Mouse (Mus musculus): ENCODE data around the gene Cd200. TPM values are rescaled to one million over a fixed set of nuclear protein-coding genes. Genes with fewer than 3 reads are reported as not detected.
"Not testable (repeated sequence)": the region's sequence is repeated elsewhere in the genome, so short reads cannot be mapped to it uniquely, and the experiment has no call there.

Gene Cd200
- polyA plus RNA-seq, 1 experiment from 2014 or later = 52.9 TPM

DNA sequence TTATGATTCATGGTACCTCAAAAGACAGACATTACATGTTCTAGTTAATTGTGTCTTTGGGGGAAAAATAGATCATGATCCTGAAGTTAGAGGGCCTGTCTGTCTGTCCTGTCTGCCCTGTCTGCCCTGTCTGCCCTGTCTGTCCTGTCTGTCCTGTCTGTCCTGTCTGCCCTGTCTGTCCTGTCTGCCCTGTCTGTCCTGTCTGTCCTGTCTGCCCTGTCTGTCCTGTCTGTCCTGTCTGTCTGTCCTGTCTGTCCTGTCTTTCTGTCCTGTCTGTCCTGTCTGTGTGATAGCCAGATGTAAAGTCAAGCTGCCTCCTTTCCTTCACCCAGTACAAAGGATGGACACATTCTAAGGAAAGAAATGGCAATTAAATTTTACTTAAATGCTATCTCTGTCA is 56.0 kb downstream of the Cd200 start:
- H3K4me3 ChIP-seq (ENCODE audit: low read depth, low read length) = no peak overlapping the region
- peak; percentile 56 for DNase-seq (ENCODE audit: low spot score)
- H3K4me2 ChIP-seq (replicated peaks; ENCODE audit: low read depth, low read length) = no peak overlapping the region
- H3K36me3 ChIP-seq (ENCODE audit: control insufficient read depth, insufficient read depth, low read length) = no peaks in the 10 kb centered on the region
- no peaks in the 10 kb centered on the region for H3K27me3 ChIP-seq (ENCODE audit: control insufficient read depth, insufficient read depth, low read length)
- ATAC-seq (ENCODE audit: low FRiP score) = peak; percentile 87
- H3K27ac ChIP-seq (ENCODE audit: low read depth, low read length) = no peak overlapping the region
- no peak overlapping the region for H3K9ac ChIP-seq (ENCODE audit: low read depth, low read length)
- no peaks in the 10 kb centered on the region for H3K4me1 ChIP-seq (replicated peaks; ENCODE audit: control insufficient read depth, insufficient read depth, low read length)
- H3K9me3 ChIP-seq (ENCODE audit: control insufficient read depth, low read length) = no peaks in the 10 kb centered on the region

DNA sequence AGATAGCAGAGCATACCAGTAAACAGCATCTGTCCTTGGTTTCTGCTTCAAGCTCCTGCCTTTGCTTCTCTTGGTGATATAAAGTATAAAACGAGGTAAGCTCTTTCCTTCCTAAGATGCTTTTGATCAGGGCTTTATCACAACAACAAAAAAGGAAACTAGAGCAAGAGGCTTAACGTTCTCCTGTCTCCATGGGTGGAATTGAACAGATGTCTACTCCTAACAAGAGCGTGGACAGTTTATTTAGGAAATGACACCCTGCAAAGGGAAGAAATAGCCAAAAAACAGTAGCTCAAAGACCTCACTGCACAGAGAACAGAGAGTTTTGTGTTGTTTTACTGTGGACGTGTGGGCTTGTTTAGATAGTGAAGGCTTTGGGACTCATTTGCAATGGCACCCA is 58.1 kb downstream of the Cd200 start:
- WGBS = 68% methylated on average over 4 of the region's 4 CpGs
- no peak overlapping the region for H3K27ac ChIP-seq (ENCODE audit: low read depth, low read length)
- ATAC-seq (ENCODE audit: low FRiP score) = no peak
- no peak overlapping the region for H3K4me3 ChIP-seq (ENCODE audit: low read depth, low read length)
- no peaks in the 10 kb centered on the region for H3K36me3 ChIP-seq (ENCODE audit: control insufficient read depth, insufficient read depth, low read length)
- no peaks in the 10 kb centered on the region for H3K27me3 ChIP-seq (ENCODE audit: control insufficient read depth, insufficient read depth, low read length)
- H3K4me1 ChIP-seq (replicated peaks; ENCODE audit: control insufficient read depth, insufficient read depth, low read length) = no peaks in the 10 kb centered on the region
- no peak overlapping the region for H3K9ac ChIP-seq (ENCODE audit: low read depth, low read length)
- DNase-seq (ENCODE audit: low spot score) = no peak
- H3K9me3 ChIP-seq (ENCODE audit: control insufficient read depth, low read length) = no peaks in the 10 kb centered on the region
- no peak overlapping the region for H3K4me2 ChIP-seq (replicated peaks; ENCODE audit: low read depth, low read length)

DNA sequence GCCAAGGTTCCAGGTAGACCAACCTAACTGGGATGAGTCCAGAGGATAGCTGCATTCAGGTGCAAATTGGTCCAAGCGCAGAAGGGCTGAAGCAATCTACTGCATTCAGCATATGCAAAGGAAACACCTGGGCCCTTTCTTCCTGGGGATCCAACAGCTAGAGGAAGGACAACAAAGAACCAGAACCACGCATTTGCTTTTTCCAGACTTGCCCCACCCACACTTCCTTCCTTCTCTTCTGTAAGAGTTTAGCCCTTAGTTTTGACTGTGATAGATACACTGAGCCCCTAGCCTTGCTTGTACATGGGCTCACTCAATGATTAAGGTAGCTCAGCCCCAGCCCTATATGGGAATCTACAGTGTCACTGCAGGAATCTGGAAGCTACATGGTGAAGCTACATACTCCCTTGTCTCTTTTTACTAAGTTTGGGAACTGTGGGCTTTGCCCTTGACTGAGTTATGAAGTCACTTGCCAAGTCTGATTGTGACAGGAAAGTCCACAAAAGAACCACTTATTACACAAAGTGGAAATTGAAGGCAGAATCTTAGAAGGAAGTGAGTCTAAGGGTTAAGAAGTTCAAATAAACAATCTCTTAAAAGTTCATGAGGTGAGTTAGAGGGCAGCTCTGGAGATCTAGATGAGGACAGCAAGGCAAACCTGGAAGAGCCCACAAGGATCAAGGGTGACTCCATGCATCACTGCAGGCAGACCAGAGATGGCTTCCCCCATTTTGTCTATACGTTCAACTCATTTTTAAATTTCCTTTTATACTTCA is 59.1 kb downstream of the Cd200 start:
- H3K9me3 ChIP-seq (ENCODE audit: control insufficient read depth, low read length) = no peaks in the 10 kb centered on the region
- H3K4me2 ChIP-seq (replicated peaks; ENCODE audit: low read depth, low read length) = no peak overlapping the region
- H3K27me3 ChIP-seq (ENCODE audit: control insufficient read depth, insufficient read depth, low read length) = no peaks in the 10 kb centered on the region
- H3K4me1 ChIP-seq (replicated peaks; ENCODE audit: control insufficient read depth, insufficient read depth, low read length) = no peaks in the 10 kb centered on the region
- ATAC-seq (ENCODE audit: low FRiP score) = no peak
- H3K27ac ChIP-seq (ENCODE audit: low read depth, low read length) = no peak overlapping the region
- no peak overlapping the region for H3K4me3 ChIP-seq (ENCODE audit: low read depth, low read length)
- 86% methylated on average over 3 of the region's 3 CpGs for WGBS
- DNase-seq (ENCODE audit: low spot score) = no peak
- H3K36me3 ChIP-seq (ENCODE audit: control insufficient read depth, insufficient read depth, low read length) = no peaks in the 10 kb centered on the region
- H3K9ac ChIP-seq (ENCODE audit: low read depth, low read length) = no peak overlapping the region

DNA sequence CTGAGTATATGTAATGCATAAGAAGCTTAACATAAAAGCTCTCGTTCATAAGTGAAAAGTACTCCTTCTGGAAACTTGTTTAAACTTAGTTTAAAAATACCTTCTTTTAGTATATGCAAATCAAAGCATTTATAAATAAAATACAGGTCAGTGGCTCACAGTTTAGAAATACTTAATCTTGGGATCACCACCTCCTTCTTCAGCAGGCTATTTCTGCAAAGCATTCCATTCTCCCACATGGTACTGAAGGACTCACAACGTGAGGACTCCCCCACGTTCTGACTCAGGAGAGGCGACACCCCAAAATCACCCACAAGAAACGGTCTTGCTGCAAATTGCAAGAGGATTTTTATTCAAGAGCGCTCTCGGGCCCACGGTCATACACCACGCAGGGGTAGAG is 60.6 kb downstream of the Cd200 start:
- not testable (repeated sequence) for H3K36me3 ChIP-seq (ENCODE audit: control insufficient read depth, insufficient read depth, low read length); H3K9ac ChIP-seq (ENCODE audit: low read depth, low read length); H3K4me1 ChIP-seq (replicated peaks; ENCODE audit: control insufficient read depth, insufficient read depth, low read length); H3K27me3 ChIP-seq (ENCODE audit: control insufficient read depth, insufficient read depth, low read length); DNase-seq (ENCODE audit: low spot score); H3K9me3 ChIP-seq (ENCODE audit: control insufficient read depth, low read length); H3K27ac ChIP-seq (ENCODE audit: low read depth, low read length); H3K4me3 ChIP-seq (ENCODE audit: low read depth, low read length); ATAC-seq (ENCODE audit: low FRiP score); H3K4me2 ChIP-seq (replicated peaks; ENCODE audit: low read depth, low read length)
- whole genome bisulfite sequencing = 89% methylated on average over 4 of the region's 9 CpGs

DNA sequence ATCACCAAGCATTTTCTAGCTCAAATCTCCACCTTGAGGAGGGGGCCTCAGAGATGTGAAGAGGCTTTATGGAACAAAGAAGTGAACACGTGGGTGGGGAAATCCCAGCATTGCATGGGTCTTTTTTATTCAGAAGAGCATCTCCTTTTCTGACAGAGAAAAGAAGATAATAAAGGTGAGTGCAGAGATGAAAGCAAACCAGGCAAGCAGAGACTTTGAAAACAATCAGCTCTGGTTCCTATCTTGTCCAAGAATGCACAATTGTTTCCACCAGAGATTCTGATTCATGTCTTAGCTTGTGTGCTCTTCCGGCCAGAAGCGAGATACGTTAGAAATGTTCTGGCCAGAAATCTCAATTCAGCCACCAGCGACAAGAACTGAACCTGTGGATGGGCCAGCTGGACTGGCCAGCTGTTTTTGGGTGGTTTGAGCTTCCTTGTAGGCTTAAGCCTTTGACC is 61.9 kb downstream of the Cd200 start:
- no peak for DNase-seq (ENCODE audit: low spot score)
- WGBS = 92% methylated on average over 5 of the region's 5 CpGs
- ATAC-seq (ENCODE audit: low FRiP score) = no peak

DNA sequence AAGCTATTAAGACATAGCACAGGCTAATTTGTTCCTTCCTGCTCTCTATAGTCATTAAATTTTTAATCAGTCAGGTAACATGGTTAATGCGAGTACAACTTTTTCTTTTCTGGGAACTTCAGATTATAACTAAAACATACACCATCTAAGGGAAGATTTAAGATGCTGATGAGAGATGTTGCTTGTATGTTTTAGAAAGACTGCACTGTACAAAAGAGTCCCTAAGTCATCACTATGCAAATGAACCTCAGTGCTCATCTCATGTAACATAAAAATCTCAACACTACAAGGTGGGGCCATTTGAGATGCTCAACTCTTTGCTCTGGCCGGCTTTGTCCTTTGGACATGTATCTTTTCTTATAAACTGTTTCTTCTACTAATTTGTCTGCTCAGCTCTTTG is 62.5 kb downstream of the Cd200 start:
- ATAC-seq (ENCODE audit: low FRiP score) (no peak), DNase-seq (ENCODE audit: low spot score) (no peak)
- no peaks in the 10 kb centered on the region for H3K27me3 ChIP-seq (ENCODE audit: control insufficient read depth, insufficient read depth, low read length)
- no peaks in the 10 kb centered on the region for H3K9me3 ChIP-seq (ENCODE audit: control insufficient read depth, low read length)
- no peak overlapping the region for H3K4me3 ChIP-seq (ENCODE audit: low read depth, low read length)
- 88% methylated on average over 2 of the region's 2 CpGs for WGBS
- H3K4me1 ChIP-seq (replicated peaks; ENCODE audit: control insufficient read depth, insufficient read depth, low read length) = no peaks in the 10 kb centered on the region
- H3K4me2 ChIP-seq (replicated peaks; ENCODE audit: low read depth, low read length) = no peak overlapping the region
- H3K27ac ChIP-seq (ENCODE audit: low read depth, low read length) = no peak overlapping the region
- H3K36me3 ChIP-seq (ENCODE audit: control insufficient read depth, insufficient read depth, low read length) = no peaks in the 10 kb centered on the region
- no peak overlapping the region for H3K9ac ChIP-seq (ENCODE audit: low read depth, low read length)

More for the DNA sequence above, 61.9 kb downstream of the Cd200 start:
- no peak overlapping the region for H3K9ac ChIP-seq (ENCODE audit: low read depth, low read length)
- no peak overlapping the region for H3K4me3 ChIP-seq (ENCODE audit: low read depth, low read length)
- H3K27me3 ChIP-seq (ENCODE audit: control insufficient read depth, insufficient read depth, low read length) = no peaks in the 10 kb centered on the region
- no peaks in the 10 kb centered on the region for H3K36me3 ChIP-seq (ENCODE audit: control insufficient read depth, insufficient read depth, low read length)
- no peaks in the 10 kb centered on the region for H3K4me1 ChIP-seq (replicated peaks; ENCODE audit: control insufficient read depth, insufficient read depth, low read length)
- H3K4me2 ChIP-seq (replicated peaks; ENCODE audit: low read depth, low read length) = no peak overlapping the region
- H3K9me3 ChIP-seq (ENCODE audit: control insufficient read depth, low read length) = no peaks in the 10 kb centered on the region
- H3K27ac ChIP-seq (ENCODE audit: low read depth, low read length) = no peak overlapping the region

DNA sequence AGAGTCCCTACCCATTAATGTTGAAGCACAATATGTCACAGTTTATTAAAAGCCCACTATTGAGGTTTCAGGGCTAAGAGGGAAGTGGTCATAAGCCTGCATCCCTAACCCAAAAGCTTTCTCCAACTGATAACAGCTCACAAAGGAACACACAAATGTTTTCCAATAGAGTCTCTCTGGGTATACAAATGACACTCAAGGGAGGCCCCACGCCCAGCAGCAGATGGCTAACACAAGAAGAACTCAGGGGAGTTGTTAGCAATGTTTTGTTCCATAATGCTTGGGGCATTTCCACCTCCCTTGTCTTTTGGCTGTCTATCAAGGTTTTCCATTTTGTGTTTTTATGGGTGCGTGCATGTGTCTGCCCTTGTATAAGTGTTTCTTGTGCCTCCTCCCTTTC is 64.0 kb downstream of the Cd200 start:
- H3K4me3 ChIP-seq (ENCODE audit: low read depth, low read length) = no peak overlapping the region
- no peaks in the 10 kb centered on the region for H3K27me3 ChIP-seq (ENCODE audit: control insufficient read depth, insufficient read depth, low read length)
- 70% methylated on average over 2 of the region's 2 CpGs for WGBS
- no peak overlapping the region for H3K27ac ChIP-seq (ENCODE audit: low read depth, low read length)
- ATAC-seq (ENCODE audit: low FRiP score) = no peak
- H3K4me2 ChIP-seq (replicated peaks; ENCODE audit: low read depth, low read length) = no peak overlapping the region
- H3K4me1 ChIP-seq (replicated peaks; ENCODE audit: control insufficient read depth, insufficient read depth, low read length) = no peaks in the 10 kb centered on the region
- no peak for DNase-seq (ENCODE audit: low spot score)
- no peaks in the 10 kb centered on the region for H3K36me3 ChIP-seq (ENCODE audit: control insufficient read depth, insufficient read depth, low read length)
- no peaks in the 10 kb centered on the region for H3K9me3 ChIP-seq (ENCODE audit: control insufficient read depth, low read length)
- H3K9ac ChIP-seq (ENCODE audit: low read depth, low read length) = no peak overlapping the region

DNA sequence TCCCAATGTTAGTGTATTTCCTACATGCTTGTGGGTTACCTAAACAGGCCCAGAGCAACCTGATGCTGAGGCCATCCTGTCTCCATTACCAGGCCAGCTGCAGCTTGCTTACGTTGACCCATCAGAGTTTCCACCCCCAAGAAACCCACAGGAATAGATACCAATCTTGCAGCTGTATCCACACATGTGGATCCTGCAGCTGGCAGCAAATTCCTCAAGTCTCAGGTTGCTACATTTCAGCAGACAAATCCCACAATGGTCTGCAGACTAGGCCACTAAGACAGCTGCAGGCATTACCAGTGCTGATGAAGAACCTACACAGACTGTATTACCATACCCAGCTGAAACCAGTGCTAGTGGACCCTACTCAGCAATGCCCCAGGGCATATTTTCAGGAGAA is 72.4 kb downstream of the Cd200 start:
- no peak overlapping the region for H3K4me2 ChIP-seq (replicated peaks; ENCODE audit: low read depth, low read length)
- 67% methylated on average over 1 of the region's 1 CpGs for WGBS
- no peaks in the 10 kb centered on the region for H3K27me3 ChIP-seq (ENCODE audit: control insufficient read depth, insufficient read depth, low read length)
- ATAC-seq (ENCODE audit: low FRiP score) (no peak), DNase-seq (ENCODE audit: low spot score) (no peak)
- H3K36me3 ChIP-seq (ENCODE audit: control insufficient read depth, insufficient read depth, low read length) = no peaks in the 10 kb centered on the region
- H3K9ac ChIP-seq (ENCODE audit: low read depth, low read length) = no peak overlapping the region
- no peak overlapping the region for H3K27ac ChIP-seq (ENCODE audit: low read depth, low read length)
- H3K4me1 ChIP-seq (replicated peaks; ENCODE audit: control insufficient read depth, insufficient read depth, low read length) = no peaks in the 10 kb centered on the region
- no peaks in the 10 kb centered on the region for H3K9me3 ChIP-seq (ENCODE audit: control insufficient read depth, low read length)
- no peak overlapping the region for H3K4me3 ChIP-seq (ENCODE audit: low read depth, low read length)

DNA sequence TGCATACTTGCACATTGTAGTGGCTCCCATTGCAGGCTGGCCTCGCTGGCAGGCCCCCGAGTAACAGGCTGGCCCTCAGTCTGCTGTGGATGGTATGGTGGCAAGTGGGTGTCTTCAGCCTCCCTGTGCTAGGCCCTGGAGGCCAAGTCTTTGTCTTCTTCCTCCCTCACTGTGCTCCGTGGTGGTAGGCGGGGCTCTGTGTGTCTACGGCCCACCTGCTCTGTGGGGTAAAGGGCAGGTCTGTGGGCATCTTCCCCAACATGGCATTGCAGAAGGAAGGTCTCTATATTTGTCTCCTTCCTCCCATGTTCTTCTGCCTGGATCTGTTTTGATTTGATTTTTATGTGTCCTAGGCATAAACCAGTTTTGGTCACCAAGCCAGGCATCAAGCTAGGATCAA is 74.0 kb downstream of the Cd200 start:
- Histone ChIP-seq H3K9ac (ENCODE audit: low read depth, low read length) (no peak overlapping the region), H3K36me3 (ENCODE audit: control insufficient read depth, insufficient read depth, low read length) (no peaks in the 10 kb centered on the region), H3K4me2 (replicated peaks; ENCODE audit: low read depth, low read length) (no peak overlapping the region), H3K4me3 (ENCODE audit: low read depth, low read length) (no peak overlapping the region), H3K9me3 (ENCODE audit: control insufficient read depth, low read length) (no peaks in the 10 kb centered on the region), H3K27ac (ENCODE audit: low read depth, low read length) (no peak overlapping the region), H3K4me1 (replicated peaks; ENCODE audit: control insufficient read depth, insufficient read depth, low read length) (no peaks in the 10 kb centered on the region), H3K27me3 (ENCODE audit: control insufficient read depth, insufficient read depth, low read length) (no peaks in the 10 kb centered on the region)
- WGBS = 89% methylated on average over 5 of the region's 5 CpGs
- ATAC-seq (ENCODE audit: low FRiP score) = no peak
- no peak for DNase-seq (ENCODE audit: low spot score)

Measured in hindbrain, embryonic 11.5 days (tissue).